Comparison of ENCODE assay signal across 8 mouse cellular contexts in the genomic region with DNA sequence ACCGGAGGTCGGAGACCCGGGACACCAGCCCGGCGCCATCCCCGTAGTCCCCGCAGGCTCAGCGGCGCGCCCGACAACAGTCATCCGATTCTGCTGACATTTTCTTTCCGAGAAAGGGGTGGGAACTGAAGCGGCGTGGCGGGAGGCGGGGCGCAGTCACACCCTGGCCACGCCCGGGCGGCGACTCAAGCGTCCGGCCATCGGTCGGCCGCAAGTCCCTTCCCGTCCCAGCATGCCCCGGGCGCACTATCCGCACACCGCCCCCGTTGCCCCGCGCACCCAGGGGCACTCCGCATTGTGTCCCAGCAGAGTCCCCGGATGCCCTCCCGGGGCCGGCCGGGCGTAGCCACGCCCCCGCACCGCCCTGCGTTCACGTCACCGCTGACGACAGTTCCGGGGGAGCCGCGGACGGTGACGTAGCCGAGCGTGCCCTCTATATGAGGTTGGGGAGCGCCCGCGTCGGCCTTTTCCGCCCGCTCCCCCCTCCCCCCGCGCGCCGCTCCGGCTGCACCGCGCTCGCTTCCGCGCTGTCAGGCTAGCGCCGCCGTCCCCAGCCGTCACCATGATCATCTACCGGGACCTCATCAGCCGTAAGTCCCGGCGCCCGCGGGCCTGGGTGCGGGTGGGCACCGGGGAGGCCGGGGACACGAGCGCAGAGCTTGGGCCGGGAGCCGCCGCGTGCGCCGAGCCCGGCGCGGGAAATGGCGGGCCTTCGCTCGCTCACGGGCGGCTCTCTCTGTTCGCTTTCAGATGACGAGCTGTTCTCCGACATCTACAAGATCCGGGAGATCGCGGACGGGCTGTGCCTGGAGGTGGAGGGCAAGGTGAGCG. TPM values are rescaled to one million over a fixed set of nuclear protein-coding genes. Genes with fewer than 3 reads are reported as not detected.
DNase-seq lines count a peak whose midpoint lies in the region; ATAC-seq lines count a peak whose summit lies in the region.

Gene Tpt1, plus strand, starts transcription at position 227 of the 831 bp plus-strand sequence.

- peak; percentile 96 for DNase-seq in adipocyte (ENCODE audit: low spot score)
- DNase-seq in embryo, embryonic 10 days (ENCODE audit: low spot score), result peak; percentile 97
- peak; percentile 99 for DNase-seq in gastrocnemius, postnatal 10 days
- peak; percentile 98 for DNase-seq in induced T-regulatory cell, adult 2 months (ENCODE audit: low read depth)
- peak; percentile 95 to 98 for DNase-seq in left cerebral cortex, adult 9 months (ENCODE audit: low spot score in 2 of 2)
- peak; percentile 99 for DNase-seq in right cerebral cortex, postnatal 14 days
- DNase-seq in urinary bladder, postnatal 36 days (ENCODE audit: low spot score in 2 of 2), result peak; percentile 99

- ATAC-seq in megakaryocyte progenitor cell, adult 5-6 weeks (replicated peaks; ENCODE audit: poor library complexity), result peak; percentile 89

RNA-seq across cellular contexts. Expression of gene Tpt1, which starts in this region (rescaled TPM):
- total RNA-seq in gastrocnemius, postnatal 10 days (2021), result 1,000 to 10,000 TPM; 3,326 to 3,432 TPM
- 4,894 and 5,633 TPM in 2 replicates for total RNA-seq in megakaryocyte progenitor cell, adult 5-6 weeks (2015)
- 809 and 847 TPM in 2 replicates for total RNA-seq in megakaryocyte progenitor cell, adult 5-6 weeks (2017)

Comparison
In these comparisons a context has a peak if more than half of its experiments do, and no peak if none do; other contexts are left out.
1. Peak in every context shown above with its lines: DNase-seq and ATAC-seq.